Mouse (Mus musculus): ENCODE data around the gene Gm29609.

GRCm38 (mm10) chr5:31190201-31190600, 10.5 kb upstream of the Gm29609 start:
- TF ChIP-seq CTCF (conservative IDR thresholded peaks at IDR 0.05; ENCODE audit: low read length) = no peak
- TF ChIP-seq POU5F1 (IDR thresholded peaks at IDR 0.05; ENCODE audit: borderline replicate concordance, low read length) = no peak

All from E14TG2a.4 (cell line).